Mouse (Mus musculus) midbrain, embryonic 11.5 days (tissue): ENCODE measurements around the gene Ei24. TPM values are rescaled to one million over a fixed set of nuclear protein-coding genes. Genes with fewer than 3 reads are reported as not detected.

ENCODE experiments used
- ATAC-seq: fragments of 200-750 bp; cut with Nextera tagmentation; 2 replicates; pipeline ENCODE4 v1.8.0; 2017; ENCODE audit warnings: moderate TSS enrichment, moderate library complexity; ENCODE audit not compliant: low FRiP score
- DNase-seq: peaks from one replicate; pipeline ENCODE4 v3.0.0; 2015; ENCODE audit warnings: low spot score; ENCODE audit errors: missing footprints
- H3K27ac ChIP-seq: fragments of 300-500 bp; sonication (generic); 2 replicates; pipeline ENCODE4 v1.5.1; 2014; ENCODE audit warnings: low read depth, low read length
- H3K27me3 ChIP-seq: fragments of 300-500 bp; sonication (generic); 2 replicates; pipeline ENCODE4 v1.6.1; 2014; ENCODE audit warnings: mild to moderate bottlenecking, low read length, moderate library complexity, mixed read lengths; ENCODE audit not compliant: control insufficient read depth, insufficient read depth
- H3K36me3 ChIP-seq: fragments of 300-500 bp; sonication (generic); 2 replicates; pipeline ENCODE4 v1.6.1; 2014; ENCODE audit warnings: mild to moderate bottlenecking, low read length, moderate library complexity, mixed read lengths; ENCODE audit not compliant: control insufficient read depth, insufficient read depth
- H3K4me1 ChIP-seq: fragments of 300-500 bp; sonication (generic); 2 replicates; pipeline ENCODE4 v1.6.1; 2014; ENCODE audit warnings: low read length; ENCODE audit not compliant: control insufficient read depth, insufficient read depth
- H3K4me2 ChIP-seq: fragments of 300-500 bp; sonication (generic); 2 replicates; pipeline ENCODE4 v1.6.1; 2014; ENCODE audit warnings: mild to moderate bottlenecking, moderate library complexity
- H3K4me3 ChIP-seq: fragments of 300-500 bp; sonication (generic); 2 replicates; pipeline ENCODE4 v1.5.1; 2014; ENCODE audit warnings: low read depth, low read length
- H3K9ac ChIP-seq: fragments of 300-500 bp; sonication (generic); 2 replicates; pipeline ENCODE4 v1.6.1; 2014; ENCODE audit warnings: low read length
- H3K9me3 ChIP-seq: fragments of 300-500 bp; sonication (generic); 2 replicates; pipeline ENCODE4 v1.6.1; 2016; ENCODE audit warnings: low read length; ENCODE audit not compliant: control insufficient read depth
- WGBS: fragments of 180-500 bp; shearing (Covaris S2); extraction: QIAGEN DNeasy Blood & Tissue Kit; methylation state at CpG from one replicate; pipeline ENCODE4 v1.1.7; 2014; 5-methylcytosine and 5-hydroxymethylcytosine counted together
- polyA plus RNA-seq: library from polyadenylated mRNA; unstranded; fragments of >200 nt; fragmentation: Nextera tagmentation; extraction: Ambion mirVana; gene quantifications from 2 replicates; pipeline ENCODE4 v1.2.1, GENCODE M21; 2014

The Ei24 gene
- polyA plus RNA-seq: 70.3 TPM in 2 replicates

DNA sequence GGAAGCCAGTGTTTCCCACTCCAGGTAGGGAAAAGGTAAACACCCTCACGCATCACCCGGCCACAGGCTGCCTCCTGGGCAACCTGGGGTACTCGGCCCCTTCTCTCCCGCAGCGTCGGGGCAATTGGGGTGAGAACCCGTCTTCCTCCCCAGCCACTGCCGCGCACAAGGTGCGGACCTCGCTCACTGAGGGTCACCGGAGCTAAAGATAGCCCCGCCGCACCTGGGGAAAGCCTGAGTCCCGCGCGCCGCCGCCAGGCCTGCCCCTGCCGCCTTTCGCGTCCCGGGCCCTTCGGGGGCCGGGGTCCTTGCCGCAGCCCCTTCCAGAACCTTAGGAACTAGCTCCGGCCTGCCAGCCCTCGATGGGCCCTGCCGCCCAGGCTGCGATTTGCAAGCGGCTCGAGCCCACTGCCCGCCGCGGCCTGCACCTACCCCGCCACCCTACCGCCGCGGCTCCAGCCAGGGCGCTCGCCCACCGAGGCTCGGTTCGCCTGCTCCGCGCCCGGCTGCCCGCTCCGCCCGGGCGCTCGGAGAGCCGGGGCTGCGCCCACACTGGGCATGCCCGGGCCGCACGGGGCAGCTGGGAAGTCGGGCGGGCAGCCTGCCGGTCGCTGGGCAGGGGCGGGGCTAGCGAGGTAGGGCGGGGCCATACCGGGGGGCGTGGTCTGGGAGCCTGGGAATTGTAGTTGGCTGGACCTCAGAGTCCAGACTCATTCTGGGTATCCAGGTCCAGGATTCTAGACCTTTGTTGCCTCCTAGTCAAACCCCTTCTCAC, at the start of gene Ei24:
Gene Ei24 (minus strand): TSS at position 613 of the 775 bp plus-strand sequence.
- Histone ChIP-seq H3K4me2 (peak within 1 kb of the TSS; percentile 83), H3K4me3 (peak within 1 kb of the TSS; percentile 86), H3K27ac (no peak within 1 kb of the TSS), H3K27me3 (no peaks in the 10 kb centered on the region), H3K9me3 (no peaks in the 10 kb centered on the region), H3K4me1 (peaks cover 11% of the 10 kb centered on the region), H3K9ac (peak within 1 kb of the TSS; percentile 94), H3K36me3 (no peaks in the 10 kb centered on the region)
- WGBS: under 1% methylated on average over 66 of the region's 66 CpGs
- DNase-seq: peak; percentile 100
- peak; percentile 100 for ATAC-seq

DNA sequence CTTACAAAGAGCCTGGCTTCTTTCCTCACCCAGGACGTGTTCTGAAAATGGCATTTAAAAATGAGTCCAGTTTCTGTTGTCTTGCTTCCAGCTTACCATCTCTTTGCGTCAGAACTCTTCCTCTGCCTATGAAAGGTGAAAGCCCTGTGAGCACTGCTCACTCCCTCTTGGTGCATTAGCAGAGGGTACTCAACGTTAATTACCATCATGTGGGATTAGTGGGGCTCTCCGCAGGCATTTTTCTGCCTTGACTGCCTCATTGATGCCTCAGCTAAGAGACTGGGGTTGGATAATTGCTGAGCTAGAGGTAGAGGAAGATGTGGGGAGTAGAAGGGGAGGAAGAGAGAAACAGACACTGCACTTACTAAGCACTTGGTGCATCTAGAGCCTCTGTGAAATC, 49.2 kb upstream of the Ei24 start:
- WGBS: 38% methylated on average over 4 of the region's 4 CpGs
- no peak for ATAC-seq
- H3K36me3 ChIP-seq: peaks cover 39% of the 10 kb centered on the region

DNA sequence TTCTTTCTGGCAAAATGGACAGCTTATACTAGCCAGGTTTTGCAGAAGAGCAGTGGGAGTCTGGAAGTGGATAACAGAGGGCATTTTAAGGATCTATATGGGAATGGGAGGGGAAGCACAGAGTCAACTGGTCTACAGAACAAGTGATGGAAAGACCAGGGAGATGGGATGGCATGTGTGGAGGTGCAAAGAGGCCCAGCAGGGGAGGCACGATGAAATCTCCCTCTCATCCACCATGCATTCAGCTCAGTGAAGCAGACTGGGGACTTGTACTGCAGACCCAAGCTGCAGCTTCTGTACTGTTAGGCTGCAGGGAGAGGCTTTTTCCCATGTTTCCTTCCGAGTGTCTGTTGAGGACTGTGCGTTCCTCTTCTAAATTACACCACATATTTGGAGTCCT, 36.7 kb upstream of the Ei24 start:
- 43% methylated on average over 3 of the region's 3 CpGs for WGBS
- ATAC-seq (no peak; the same call in 1 of the 2 replicates), DNase-seq (no peak)
- peaks cover 5% of the 10 kb centered on the region for H3K4me1 ChIP-seq
- H3K27ac ChIP-seq: peak overlapping the region; percentile 88
- H3K27me3 ChIP-seq: no peaks in the 10 kb centered on the region
- H3K9me3 ChIP-seq: no peaks in the 10 kb centered on the region
- peak overlapping the region; percentile 66 for H3K4me3 ChIP-seq
- H3K9ac ChIP-seq: peak overlapping the region; percentile 57
- H3K36me3 ChIP-seq: peaks cover 2% of the 10 kb centered on the region; the same call in 1 of the 2 replicates
- peak overlapping the region; percentile 65 for H3K4me2 ChIP-seq

More for the DNA sequence above, 49.2 kb upstream of the Ei24 start:
- no peaks in the 10 kb centered on the region for H3K4me1 ChIP-seq
- H3K27ac ChIP-seq: no peak overlapping the region
- no peak overlapping the region for H3K4me2 ChIP-seq
- H3K27me3 ChIP-seq: no peaks in the 10 kb centered on the region
- no peak overlapping the region for H3K4me3 ChIP-seq
- H3K9ac ChIP-seq: no peak overlapping the region
- no peak for DNase-seq
- no peaks in the 10 kb centered on the region for H3K9me3 ChIP-seq

DNA sequence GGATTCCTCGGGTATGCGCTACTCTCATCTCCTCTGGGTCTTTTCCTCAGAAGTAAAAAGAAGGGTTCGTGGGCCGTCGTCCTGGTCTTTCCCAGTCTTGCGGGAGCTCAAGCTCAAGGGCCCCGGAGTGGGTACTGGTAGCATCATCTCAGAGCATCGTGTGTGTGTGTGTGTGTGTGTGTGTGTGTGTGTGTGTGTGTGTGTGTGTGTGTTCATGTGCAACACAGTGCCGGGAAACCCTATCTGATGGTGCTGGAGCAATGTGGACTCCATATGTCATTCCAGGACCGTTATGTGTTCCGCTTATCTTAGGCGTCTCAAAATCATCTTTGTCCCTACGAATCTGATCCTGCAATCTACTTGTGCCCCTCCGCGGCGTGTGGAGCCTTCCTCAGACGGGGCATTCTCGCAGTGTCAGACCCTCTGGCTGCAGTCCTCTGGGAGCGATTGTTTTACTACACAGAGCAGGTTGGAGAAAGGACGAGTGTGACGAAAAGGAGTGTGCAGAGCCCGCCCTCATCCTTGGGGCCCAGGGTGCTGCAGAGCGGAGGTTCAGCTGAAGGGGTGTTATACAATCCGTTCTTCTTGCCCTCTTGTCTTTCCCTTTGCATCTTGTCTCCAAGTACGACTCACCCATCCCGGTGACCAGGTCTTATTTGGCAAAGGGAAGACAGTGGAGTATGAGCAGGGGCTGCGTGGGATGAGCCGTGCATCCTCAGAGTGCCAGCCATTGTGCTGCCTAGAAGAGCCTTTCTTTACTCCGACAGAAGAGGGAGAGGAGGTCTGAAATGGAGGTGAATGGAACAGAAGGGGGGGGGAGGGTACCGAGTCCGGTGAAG, 36.1 kb upstream of the Ei24 start:
- WGBS: under 1% methylated on average over 29 of the region's 31 CpGs
- DNase-seq: peak; percentile 95
- peak overlapping the region; percentile 65 for H3K4me2 ChIP-seq
- H3K4me3 ChIP-seq: peak overlapping the region; percentile 66
- H3K36me3 ChIP-seq: peaks cover 2% of the 10 kb centered on the region; the same call in 1 of the 2 replicates
- peak overlapping the region; percentile 57 for H3K9ac ChIP-seq
- H3K9me3 ChIP-seq: no peaks in the 10 kb centered on the region
- no peaks in the 10 kb centered on the region for H3K27me3 ChIP-seq
- H3K27ac ChIP-seq: peak overlapping the region; percentile 88
- H3K4me1 ChIP-seq: peaks cover 5% of the 10 kb centered on the region
- peak; percentile 69 for ATAC-seq

DNA sequence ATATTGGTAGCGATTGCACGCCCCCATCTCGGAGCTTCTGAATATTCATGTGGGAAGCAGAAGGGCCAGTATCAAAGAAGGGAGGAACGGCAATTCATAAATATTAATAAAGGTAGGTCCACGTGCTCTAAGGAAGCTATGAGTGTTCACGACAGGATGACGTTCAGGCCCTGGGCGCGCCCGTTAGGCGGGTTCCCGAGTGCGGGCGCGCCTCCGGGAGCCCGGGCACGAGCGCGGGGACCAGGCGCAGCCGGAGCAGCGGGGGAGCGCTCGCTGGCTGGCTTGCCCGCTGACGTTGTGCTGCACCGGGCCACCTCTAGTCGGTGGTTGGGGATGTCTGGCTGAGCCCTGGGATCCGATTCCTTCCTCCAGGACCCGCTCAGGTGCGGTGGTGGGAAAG, 35.3 kb upstream of the Ei24 start:
- peak overlapping the region; percentile 57 for H3K9ac ChIP-seq
- WGBS: under 1% methylated on average over 32 of the region's 32 CpGs

DNA sequence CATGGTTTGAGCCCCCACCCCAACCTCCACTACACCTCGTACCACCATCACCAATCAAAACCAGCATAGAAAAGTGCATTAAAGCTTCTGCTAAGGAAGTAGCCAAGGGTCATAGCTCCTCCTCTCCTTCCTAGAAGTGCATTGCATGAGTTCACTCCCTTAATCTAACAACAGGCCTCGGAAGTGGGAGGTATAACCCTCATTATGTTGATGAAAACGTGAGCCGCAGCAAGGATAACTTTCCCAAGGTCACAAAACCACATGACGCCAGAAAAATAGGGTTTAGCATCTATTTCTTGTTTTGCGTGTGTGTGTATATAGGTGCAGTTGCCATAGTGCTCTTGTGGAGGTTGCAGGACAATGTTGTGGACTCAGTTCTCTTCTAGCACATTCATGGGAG, 34.2 kb upstream of the Ei24 start:
- no peak for DNase-seq
- 73% methylated on average over 6 of the region's 6 CpGs for WGBS
- no peak for ATAC-seq
- Histone ChIP-seq H3K4me1 (peaks cover 5% of the 10 kb centered on the region), H3K27ac (no peak overlapping the region), H3K36me3 (no peaks in the 10 kb centered on the region; the same call in 1 of the 2 replicates), H3K4me3 (no peak overlapping the region), H3K9me3 (no peaks in the 10 kb centered on the region), H3K27me3 (no peaks in the 10 kb centered on the region), H3K4me2 (no peak overlapping the region), H3K9ac (no peak overlapping the region)

More for the DNA sequence above, 35.3 kb upstream of the Ei24 start:
- Histone ChIP-seq H3K27ac (peak overlapping the region; percentile 88), H3K4me1 (peaks cover 5% of the 10 kb centered on the region), H3K4me3 (peak overlapping the region; percentile 66), H3K4me2 (peak overlapping the region; percentile 65), H3K27me3 (no peaks in the 10 kb centered on the region), H3K36me3 (no peaks in the 10 kb centered on the region; the same call in 1 of the 2 replicates), H3K9me3 (no peaks in the 10 kb centered on the region)
- ATAC-seq (peak; percentile 94), DNase-seq (peak; percentile 100)

DNA sequence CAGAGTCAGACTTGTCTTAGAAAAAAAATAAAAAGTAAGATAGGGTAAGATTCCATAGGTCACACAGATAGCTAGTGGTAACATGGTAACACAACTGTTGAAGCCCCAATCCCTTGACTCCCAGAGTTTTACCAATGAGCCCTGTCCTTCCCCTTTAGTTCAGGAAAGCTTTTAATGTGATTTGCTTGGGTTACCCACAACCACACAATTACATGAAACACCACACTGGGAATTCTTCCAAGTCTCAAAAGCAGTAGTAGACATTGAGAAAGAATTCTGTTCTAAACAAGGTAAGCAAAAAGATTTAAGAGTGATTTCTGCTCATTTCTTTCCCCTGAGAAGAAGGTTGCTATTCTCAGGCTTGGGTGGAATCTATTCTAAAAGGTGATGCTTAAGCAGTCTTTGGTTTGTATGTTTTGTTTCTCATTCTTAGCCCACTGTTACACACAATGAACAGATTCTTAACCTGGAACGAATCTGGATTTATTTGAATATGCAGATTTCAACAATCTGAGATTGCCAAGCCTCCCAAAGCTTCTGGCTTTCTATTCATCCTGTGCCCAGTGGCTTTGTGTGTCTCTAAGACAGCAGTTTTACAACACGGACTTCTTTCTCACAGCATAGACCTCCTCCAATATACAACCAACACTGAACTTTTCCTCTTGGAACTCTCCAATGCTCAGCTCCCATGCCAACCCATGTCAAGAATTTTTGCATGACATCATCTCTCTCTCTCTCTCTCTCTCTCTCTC, 29.6 kb upstream of the Ei24 start:
- no peak for ATAC-seq
- DNase-seq: no peak
- H3K4me3 ChIP-seq: no peak overlapping the region
- H3K36me3 ChIP-seq: no peaks in the 10 kb centered on the region
- 62% methylated on average over 2 of the region's 2 CpGs for WGBS
- H3K27me3 ChIP-seq: no peaks in the 10 kb centered on the region
- no peak overlapping the region for H3K27ac ChIP-seq
- H3K4me2 ChIP-seq: no peak overlapping the region
- H3K9me3 ChIP-seq: no peaks in the 10 kb centered on the region
- no peak overlapping the region for H3K9ac ChIP-seq
- H3K4me1 ChIP-seq: 0 out of 2 replicates have a peak, but pooled peaks cover 7% of the 10 kb centered on the region

DNA sequence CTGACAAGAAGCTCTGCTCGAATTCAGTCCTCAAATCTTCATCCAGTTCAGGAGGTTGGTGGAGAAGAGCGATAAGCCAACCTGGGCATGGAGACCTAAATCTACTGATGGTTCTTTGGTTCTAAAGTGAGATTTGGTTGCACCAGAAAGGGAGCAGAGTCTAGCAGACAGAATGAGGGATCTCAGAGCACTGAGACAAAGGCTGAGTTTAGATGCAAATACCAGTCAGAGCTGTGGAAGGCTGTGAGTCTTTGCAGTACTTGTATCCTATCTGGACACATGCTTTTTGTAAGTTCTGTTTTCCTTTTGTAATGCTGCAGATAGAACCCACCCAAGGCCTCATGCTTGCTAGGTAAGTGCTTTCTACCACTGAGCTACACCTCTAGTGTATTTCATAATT, 24.8 kb upstream of the Ei24 start:
- H3K9ac ChIP-seq: peak overlapping the region; percentile 55
- ATAC-seq (peak; percentile 65), DNase-seq (no peak)
- peak overlapping the region; percentile 94 for H3K27ac ChIP-seq
- H3K4me1 ChIP-seq: 0 out of 2 replicates have a peak, but pooled peaks cover 10% of the 10 kb centered on the region
- H3K4me3 ChIP-seq: peak overlapping the region; percentile 22
- H3K4me2 ChIP-seq: peak overlapping the region; percentile 45
- no peaks in the 10 kb centered on the region for H3K9me3 ChIP-seq
- H3K27me3 ChIP-seq: no peaks in the 10 kb centered on the region
- no peaks in the 10 kb centered on the region for H3K36me3 ChIP-seq
- 9% methylated on average over 2 of the region's 2 CpGs for WGBS
